Mouse (Mus musculus): ENCODE results near the gene Ciz1. TPM values are rescaled to one million over a fixed set of nuclear protein-coding genes. Genes with fewer than 3 reads are reported as not detected.
A peak's percentile ranks its signal among the peaks of the same experiment; 100 is the strongest.

Gene Ciz1
- total and polyA plus RNA-seq, 2 experiments from 2014 or later = 40.3 to 103 TPM

GRCm38 (mm10) chr2:32419359-32419758, 67.2 kb downstream of the Ciz1 start:
- no peak overlapping the region for H3K4me3 ChIP-seq (ENCODE audit: low read length)
- H3K9ac ChIP-seq (replicated peaks; ENCODE audit: low read length) = no peak overlapping the region
- H3K27me3 ChIP-seq (ENCODE audit: insufficient read depth, low read length) = no peaks in the 10 kb centered on the region
- peaks cover 12% of the 10 kb centered on the region; the same call in 1 of the 2 replicates for H3K4me1 ChIP-seq (ENCODE audit: insufficient read depth, low read length)
- no peaks in the 10 kb centered on the region for H3K9me3 ChIP-seq (ENCODE audit: low read length)
- no peak for TF ChIP-seq CTCF (IDR thresholded peaks at IDR 0.05; ENCODE audit: low read depth)
- peaks cover 70% of the 10 kb centered on the region for H3K36me3 ChIP-seq (ENCODE audit: insufficient read depth, low read length)
- whole genome bisulfite sequencing = 77% methylated on average over 3 of the region's 3 CpGs
- H3K4me2 ChIP-seq (ENCODE audit: low read depth, low read length) = no peak overlapping the region
- H3K27ac ChIP-seq = no peak overlapping the region
- no peak for ATAC-seq
- DNase-seq (ENCODE audit: low spot score) = no peak

- no peak for ATAC-seq
- H3K4me2 ChIP-seq (ENCODE audit: low read depth, low read length) = no peak overlapping the region
- H3K4me3 ChIP-seq (ENCODE audit: low read length) = no peak overlapping the region
- H3K27ac ChIP-seq = no peak overlapping the region
- no peaks in the 10 kb centered on the region for H3K9me3 ChIP-seq (ENCODE audit: low read length)
- peaks cover 17% of the 10 kb centered on the region; the same call in 1 of the 2 replicates for H3K4me1 ChIP-seq (ENCODE audit: insufficient read depth, low read length)
- no peak overlapping the region for H3K9ac ChIP-seq (replicated peaks; ENCODE audit: low read length)
- 88% methylated on average over 12 of the region's 12 CpGs for WGBS
- no peak for DNase-seq (ENCODE audit: low spot score)
- no peaks in the 10 kb centered on the region for H3K27me3 ChIP-seq (ENCODE audit: insufficient read depth, low read length)
- H3K36me3 ChIP-seq (ENCODE audit: insufficient read depth, low read length) = peaks cover 62% of the 10 kb centered on the region
- no peak for TF ChIP-seq CTCF (IDR thresholded peaks at IDR 0.05; ENCODE audit: low read depth)
Observed at GRCm38 (mm10) chr2:32420066-32420608, 68.0 kb downstream of the Ciz1 start.

DNA sequence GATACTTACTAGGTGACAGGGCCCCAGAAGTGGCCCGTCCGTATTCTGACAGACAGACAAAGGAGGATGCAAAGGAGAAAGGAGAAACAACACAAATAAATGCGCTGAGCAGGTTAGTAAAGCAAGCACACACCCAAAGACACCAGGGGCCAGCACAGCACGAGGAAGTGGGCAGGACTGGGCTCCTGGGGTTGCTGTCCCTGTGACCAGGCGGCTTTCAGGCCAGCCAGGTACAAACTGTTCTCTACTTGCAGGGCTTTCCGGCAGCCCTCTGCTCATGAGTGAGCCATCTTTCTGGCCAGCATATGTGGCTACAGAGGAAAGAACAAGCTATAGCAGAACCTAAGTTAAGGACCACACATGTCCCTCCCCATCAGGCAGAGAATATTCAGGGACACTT, 68.5 kb downstream of the Ciz1 start:
- no peak for DNase-seq (ENCODE audit: low spot score)
- Histone ChIP-seq H3K9ac (replicated peaks; ENCODE audit: low read length) (no peak overlapping the region), H3K36me3 (ENCODE audit: insufficient read depth, low read length) (peaks cover 57% of the 10 kb centered on the region), H3K9me3 (ENCODE audit: low read length) (no peaks in the 10 kb centered on the region), H3K27ac (no peak overlapping the region), H3K4me2 (ENCODE audit: low read depth, low read length) (no peak overlapping the region), H3K4me3 (ENCODE audit: low read length) (no peak overlapping the region), H3K4me1 (ENCODE audit: insufficient read depth, low read length) (peaks cover 17% of the 10 kb centered on the region; the same call in 1 of the 2 replicates), H3K27me3 (ENCODE audit: insufficient read depth, low read length) (no peaks in the 10 kb centered on the region)
- no peak for ATAC-seq
- 84% methylated on average over 6 of the region's 6 CpGs for WGBS
- no peak for TF ChIP-seq CTCF (IDR thresholded peaks at IDR 0.05; ENCODE audit: low read depth)

GRCm38 (mm10) chr2:32421851-32422251, 69.7 kb downstream of the Ciz1 start:
- no peak overlapping the region for H3K27ac ChIP-seq
- no peak for DNase-seq (ENCODE audit: low spot score)
- H3K4me1 ChIP-seq (ENCODE audit: insufficient read depth, low read length) = peaks cover 17% of the 10 kb centered on the region; the same call in 1 of the 2 replicates
- WGBS = 90% methylated on average over 6 of the region's 6 CpGs
- no peak for ATAC-seq
- TF ChIP-seq CTCF (IDR thresholded peaks at IDR 0.05; ENCODE audit: low read depth) = no peak
- H3K4me2 ChIP-seq (ENCODE audit: low read depth, low read length) = no peak overlapping the region
- H3K27me3 ChIP-seq (ENCODE audit: insufficient read depth, low read length) = no peaks in the 10 kb centered on the region
- H3K9me3 ChIP-seq (ENCODE audit: low read length) = no peaks in the 10 kb centered on the region
- H3K4me3 ChIP-seq (ENCODE audit: low read length) = no peak overlapping the region
- H3K36me3 ChIP-seq (ENCODE audit: insufficient read depth, low read length) = peaks cover 46% of the 10 kb centered on the region
- H3K9ac ChIP-seq (replicated peaks; ENCODE audit: low read length) = no peak overlapping the region

DNA sequence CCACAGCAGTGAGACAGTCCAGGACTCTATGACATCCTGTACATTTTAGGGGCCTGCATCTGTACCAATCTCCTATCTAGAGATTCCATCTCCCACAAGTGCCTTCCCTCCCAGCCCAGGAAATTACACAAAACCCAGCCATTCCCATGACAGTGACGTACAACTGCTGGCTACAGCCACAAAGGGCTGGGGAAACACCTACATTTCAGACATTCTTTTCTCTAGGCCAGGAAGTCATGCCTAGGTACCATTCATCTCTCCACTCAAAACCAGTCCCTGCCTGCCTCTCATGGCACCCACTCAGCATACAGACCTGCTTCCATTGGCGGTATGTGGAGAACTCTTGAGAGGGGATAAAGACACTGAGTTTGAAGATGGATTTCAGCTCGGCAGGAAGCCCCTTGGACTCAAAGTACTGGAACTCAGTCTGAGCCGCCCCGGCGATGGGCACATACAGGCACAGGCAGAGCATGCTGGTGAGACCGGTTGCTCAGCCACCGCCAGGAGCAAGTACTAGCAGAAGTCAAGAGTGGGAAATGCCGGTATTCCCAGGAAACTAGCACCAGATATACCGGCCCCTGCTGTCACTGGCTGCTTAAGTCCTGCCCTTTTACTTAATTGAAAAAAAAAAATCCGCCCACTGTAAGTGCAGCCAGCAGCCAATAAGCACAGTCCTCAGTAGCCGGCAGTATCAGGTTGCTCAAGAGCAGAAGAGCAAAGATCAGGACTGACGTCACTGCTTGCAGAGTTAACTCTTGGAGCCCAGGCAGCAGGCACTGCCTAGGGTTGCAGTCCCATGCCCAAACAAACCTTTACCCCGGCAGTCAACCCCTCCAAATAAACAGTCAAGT, 71.6 kb downstream of the Ciz1 start:
- Histone ChIP-seq H3K9ac (replicated peaks; ENCODE audit: low read length) (peak overlapping the region; percentile 45), H3K27me3 (ENCODE audit: insufficient read depth, low read length) (no peaks in the 10 kb centered on the region), H3K9me3 (ENCODE audit: low read length) (no peaks in the 10 kb centered on the region), H3K27ac (peak overlapping the region; percentile 70), H3K4me2 (ENCODE audit: low read depth, low read length) (peak overlapping the region; percentile 58), H3K36me3 (ENCODE audit: insufficient read depth, low read length) (peaks cover 27% of the 10 kb centered on the region), H3K4me3 (ENCODE audit: low read length) (peak overlapping the region; percentile 33), H3K4me1 (ENCODE audit: insufficient read depth, low read length) (peaks cover 18% of the 10 kb centered on the region; the same call in 1 of the 2 replicates)
- TF ChIP-seq CTCF (IDR thresholded peaks at IDR 0.05; ENCODE audit: low read depth) = peak; percentile 22
- WGBS = under 1% methylated on average over 14 of the region's 14 CpGs
- ATAC-seq = peak; percentile 85
- DNase-seq (ENCODE audit: low spot score) = peak; percentile 88

- Histone ChIP-seq H3K36me3 (ENCODE audit: insufficient read depth, low read length) (peaks cover 18% of the 10 kb centered on the region), H3K27me3 (ENCODE audit: insufficient read depth, low read length) (no peaks in the 10 kb centered on the region), H3K27ac (peak overlapping the region; percentile 70), H3K4me2 (ENCODE audit: low read depth, low read length) (peak overlapping the region; percentile 58; the same call in 1 of the 2 replicates), H3K9ac (replicated peaks; ENCODE audit: low read length) (no peak overlapping the region), H3K9me3 (ENCODE audit: low read length) (no peaks in the 10 kb centered on the region), H3K4me3 (ENCODE audit: low read length) (no peak overlapping the region), H3K4me1 (ENCODE audit: insufficient read depth, low read length) (peaks cover 29% of the 10 kb centered on the region)
- DNase-seq (ENCODE audit: low spot score) (no peak), ATAC-seq (no peak)
- TF ChIP-seq CTCF (IDR thresholded peaks at IDR 0.05; ENCODE audit: low read depth) = no peak
- WGBS = 47% methylated on average over 3 of the region's 3 CpGs
Observed at GRCm38 (mm10) chr2:32424796-32425195, 72.7 kb downstream of the Ciz1 start.

All from hindbrain, postnatal 0 days (tissue).